Mouse (Mus musculus) G1E (cell line): ENCODE data around the gene Lrrc3. TPM values are rescaled to one million over a fixed set of nuclear protein-coding genes. Genes with fewer than 3 reads are reported as not detected.
"Not testable (repeated sequence)": the region's sequence is repeated elsewhere in the genome, so short reads cannot be mapped to it uniquely, and the experiment has no call there.

Experiments used
- ATAC-seq: 2 replicates; pipeline ENCODE4 v1.8.0; 2016; ENCODE audit warnings: mild to moderate bottlenecking; ENCODE audit not compliant: insufficient number of reproducible peaks, poor library complexity, low FRiP score, severe bottlenecking; ENCODE audit errors: extremely low read depth
- DNase-seq: peaks from one replicate; pipeline ENCODE4 v3.0.0; 2012; ENCODE audit warnings: low spot score
- H3K27me3 ChIP-seq: 2 replicates; pipeline ENCODE4 v1.6.1; 2012; ENCODE audit warnings: mild to moderate bottlenecking, low read length, inconsistent platforms; ENCODE audit not compliant: insufficient read depth
- H3K36me3 ChIP-seq: replicated peaks from 2 replicates; pipeline ENCODE3; 2012; ENCODE audit warnings: mild to moderate bottlenecking, inconsistent platforms
- H3K4me1 ChIP-seq: 2 replicates; pipeline ENCODE4 v1.6.1; 2012; ENCODE audit warnings: low read depth, low read length, inconsistent platforms, mixed read lengths; ENCODE audit not compliant: insufficient read depth
- H3K4me3 ChIP-seq: 2 replicates; pipeline ENCODE4 v1.5.1; 2012; ENCODE audit warnings: low read depth, mild to moderate bottlenecking, inconsistent platforms, low read length, moderate library complexity, mixed read lengths
- H3K9me3 ChIP-seq: replicated peaks from 2 replicates; pipeline ENCODE4 v1.6.1; 2012; ENCODE audit warnings: inconsistent platforms
- CTCF ChIP-seq: IDR thresholded peaks from 2 replicates; pipeline ENCODE4 v1.5.1; 2012; ENCODE audit warnings: low read depth, low read length, inconsistent platforms, mixed read lengths
- GATA1 ChIP-seq: IDR thresholded peaks from 2 replicates; pipeline ENCODE4 v1.6.1; 2012; ENCODE audit warnings: borderline replicate concordance, low read length, inconsistent platforms, mixed read lengths
- GATA2 ChIP-seq: IDR thresholded peaks from 2 replicates; pipeline ENCODE4 v1.6.1; 2012; ENCODE audit warnings: low read depth, low read length, inconsistent platforms, borderline replicate concordance
- POLR2AphosphoS5 ChIP-seq: IDR thresholded peaks from 2 replicates; pipeline ENCODE4 v1.6.1; 2012; ENCODE audit warnings: low read depth, low read length, inconsistent platforms; ENCODE audit not compliant: insufficient replicate concordance
- TAL1 ChIP-seq: conservative IDR thresholded peaks from 2 replicates; pipeline ENCODE4 v1.6.1; 2012; ENCODE audit warnings: low read depth, low read length, inconsistent platforms, mixed read lengths
- polyA plus RNA-seq: library from polyadenylated mRNA; stranded (reverse); fragments of >175 nt; gene quantifications from 2 replicates; pipeline ENCODE4 v1.2.3, GENCODE M21; 2012
- total RNA-seq, 2 experiments: library from RNA; stranded (forward) in 1 of 2; stranded (reverse) in 1 of 2; fragments of 200-1000 nt in 1 of 2; fragments of >200 nt in 1 of 2; fragmentation: Nextera tagmentation in 1 of 2; gene quantifications; 2 replicates each; pipeline ENCODE4 v1.2.3; 2014 to 2017

Gene Lrrc3
- total RNA-seq (2014; fragmentation: Nextera tagmentation) (not detected in 2 replicates), total RNA-seq (2017) (0.05 and 0.06 TPM in 2 replicates), polyA plus RNA-seq (0.01 TPM in 1 of 2 replicates, not detected in the other)

DNA sequence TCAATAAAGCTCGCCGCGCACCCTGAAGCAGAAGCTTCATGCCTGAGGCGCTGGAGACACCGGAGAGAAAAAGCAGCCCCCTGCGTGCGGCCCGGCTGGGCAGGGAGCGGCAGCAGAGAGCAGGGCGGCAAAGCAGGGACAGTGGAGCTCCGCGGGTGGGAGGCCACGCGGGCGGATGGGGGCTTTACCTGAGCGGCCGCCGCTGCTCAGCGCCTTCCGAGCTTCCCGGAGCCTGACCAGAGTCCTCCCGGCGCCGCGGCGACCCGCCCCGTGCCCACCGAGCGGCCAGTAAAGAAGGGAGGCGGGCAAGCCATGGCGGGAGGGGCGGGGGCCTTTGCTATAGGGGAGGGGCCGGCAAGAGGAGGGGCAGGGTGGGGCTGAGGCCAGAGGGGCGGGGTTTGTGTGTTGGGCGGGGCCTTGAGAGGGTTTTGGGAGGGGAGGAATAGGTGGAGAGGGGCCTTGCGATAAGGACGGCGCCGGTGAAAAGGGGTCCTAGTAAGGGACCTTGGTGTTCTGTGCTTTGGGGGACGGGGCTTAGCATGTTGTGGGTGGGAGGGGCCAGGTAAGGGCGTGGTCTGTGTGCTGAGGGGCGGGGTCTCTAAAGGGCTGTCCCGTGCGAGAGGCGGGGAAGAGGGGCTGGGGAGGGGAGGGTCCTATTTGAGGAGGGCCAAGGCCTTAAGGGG is at the start of gene Lrrc3:
Gene Lrrc3 (minus strand): TSS at position 326 of the 683 bp plus-strand sequence.
- no peaks in the 10 kb centered on the region for H3K36me3 ChIP-seq
- no peak for ATAC-seq
- DNase-seq = no peak
- H3K4me1 ChIP-seq = no peaks in the 10 kb centered on the region
- H3K27me3 ChIP-seq = peaks cover 6% of the 10 kb centered on the region; the same call in 1 of the 2 replicates
- no peak within 1 kb of the TSS for H3K4me3 ChIP-seq
- H3K9me3 ChIP-seq = no peaks in the 10 kb centered on the region
- TF ChIP-seq TAL1 (no peak), GATA2 (no peak), CTCF (no peak), POLR2AphosphoS5 (no peak), GATA1 (no peak)

DNA sequence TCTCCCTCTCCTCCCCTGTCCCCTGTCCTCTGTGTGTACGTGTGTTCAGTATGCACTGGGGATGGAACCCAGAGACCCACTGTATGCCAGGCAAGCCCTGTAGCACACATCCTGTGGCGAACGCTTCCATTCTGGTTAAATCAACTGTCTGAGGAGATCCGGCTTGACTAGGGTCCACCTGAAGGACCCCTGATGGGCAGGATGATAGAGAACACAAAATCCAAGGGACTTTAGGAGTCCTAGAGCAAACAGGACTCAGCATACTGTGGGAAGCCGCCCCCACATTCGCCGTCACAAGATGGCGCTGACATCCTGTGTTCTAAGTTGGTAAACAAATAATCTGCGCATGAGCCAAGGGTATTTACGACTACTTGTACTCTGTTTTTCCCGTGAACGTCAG is 48.1 kb upstream of the Lrrc3 start:
- not testable (repeated sequence) for H3K27me3 ChIP-seq

DNA sequence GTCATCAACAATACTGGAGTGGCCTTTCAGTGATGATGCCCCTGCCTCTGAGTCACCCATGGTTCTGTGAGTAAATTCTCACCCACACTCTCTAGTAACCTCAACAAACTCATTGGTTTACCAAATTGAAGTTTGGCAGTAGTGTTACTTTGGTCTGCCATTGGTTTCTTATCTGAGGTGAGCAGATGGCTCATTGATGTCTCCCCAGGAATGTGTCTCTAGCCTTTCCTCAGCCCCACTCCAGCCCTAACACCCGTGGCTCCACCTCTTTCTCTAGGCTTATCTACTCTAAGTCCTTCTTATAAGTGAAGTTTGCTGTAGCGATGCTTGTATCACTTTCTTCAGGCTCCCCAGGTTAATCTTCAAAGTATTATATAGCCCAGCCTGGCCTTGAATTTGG is 37.3 kb upstream of the Lrrc3 start:
- DNase-seq = no peak
- H3K4me1 ChIP-seq = no peaks in the 10 kb centered on the region
- TF ChIP-seq GATA2 (no peak), TAL1 (no peak), CTCF (no peak), GATA1 (no peak), POLR2AphosphoS5 (no peak)
- H3K36me3 ChIP-seq = no peaks in the 10 kb centered on the region
- ATAC-seq = peak; percentile 8; the same call in 1 of the 2 replicates
- H3K9me3 ChIP-seq = no peaks in the 10 kb centered on the region
- no peak overlapping the region for H3K4me3 ChIP-seq
- H3K27me3 ChIP-seq = no peaks in the 10 kb centered on the region; the same call in 1 of the 2 replicates

More for the DNA sequence above, 48.1 kb upstream of the Lrrc3 start:
- H3K9me3 ChIP-seq, H3K4me1 ChIP-seq, H3K36me3 ChIP-seq, H3K4me3 ChIP-seq, DNase-seq, ATAC-seq: not testable (repeated sequence)

DNA sequence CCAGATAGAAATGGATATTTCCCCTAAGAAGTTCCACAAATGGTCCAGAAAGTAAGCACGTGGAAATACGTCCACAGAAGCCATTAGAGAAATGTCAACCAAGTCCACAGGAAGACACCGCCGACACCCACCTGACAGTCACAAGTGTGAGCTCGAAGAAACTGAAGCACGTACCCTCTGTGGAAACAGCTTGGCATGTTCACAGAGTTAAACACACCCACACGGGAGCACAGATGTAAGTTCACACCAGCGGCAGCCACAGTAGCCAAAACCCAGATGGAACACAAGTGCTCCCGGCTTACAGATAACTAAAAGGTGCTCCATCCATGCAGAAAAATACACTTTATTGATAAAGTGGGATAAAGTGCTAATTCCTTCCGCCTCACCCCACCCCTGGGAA is 25.0 kb upstream of the Lrrc3 start:
- no peak for DNase-seq
- Histone ChIP-seq H3K27me3 (no peaks in the 10 kb centered on the region; the same call in 1 of the 2 replicates), H3K4me3 (no peak overlapping the region), H3K9me3 (no peaks in the 10 kb centered on the region), H3K36me3 (no peaks in the 10 kb centered on the region), H3K4me1 (no peaks in the 10 kb centered on the region)
- no peak for TF ChIP-seq CTCF
- TF ChIP-seq POLR2AphosphoS5 = no peak
- no peak for ATAC-seq

DNA sequence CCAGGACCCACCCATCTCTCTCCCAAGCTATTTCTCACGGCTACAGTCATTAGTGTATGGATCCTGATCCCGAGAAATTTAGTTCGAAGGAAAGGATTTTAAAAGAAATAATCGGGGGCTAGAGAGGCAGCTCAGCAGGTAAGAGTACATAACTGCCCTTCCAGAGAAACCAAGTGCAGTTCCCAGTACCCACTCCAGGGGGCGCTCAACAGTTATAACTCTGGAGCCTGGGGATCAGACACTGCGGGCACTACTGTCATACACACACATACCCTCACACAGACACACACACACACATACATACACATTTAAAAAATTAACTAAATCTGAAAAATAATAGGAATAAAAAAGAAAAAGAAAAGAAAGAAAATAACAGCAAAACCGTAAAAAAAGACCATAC is 23.8 kb upstream of the Lrrc3 start:
- no peak for TF ChIP-seq POLR2AphosphoS5
- no peak for TF ChIP-seq GATA1
- TF ChIP-seq CTCF = peak; percentile 35; the same call in 1 of the 2 replicates
- TF ChIP-seq TAL1 = no peak
- TF ChIP-seq GATA2 = no peak
- H3K4me1 ChIP-seq = no peaks in the 10 kb centered on the region
- no peaks in the 10 kb centered on the region for H3K9me3 ChIP-seq
- no peaks in the 10 kb centered on the region for H3K36me3 ChIP-seq
- ATAC-seq = no peak
- DNase-seq = peak; percentile 16
- H3K4me3 ChIP-seq = no peak overlapping the region
- no peaks in the 10 kb centered on the region; the same call in 1 of the 2 replicates for H3K27me3 ChIP-seq

DNA sequence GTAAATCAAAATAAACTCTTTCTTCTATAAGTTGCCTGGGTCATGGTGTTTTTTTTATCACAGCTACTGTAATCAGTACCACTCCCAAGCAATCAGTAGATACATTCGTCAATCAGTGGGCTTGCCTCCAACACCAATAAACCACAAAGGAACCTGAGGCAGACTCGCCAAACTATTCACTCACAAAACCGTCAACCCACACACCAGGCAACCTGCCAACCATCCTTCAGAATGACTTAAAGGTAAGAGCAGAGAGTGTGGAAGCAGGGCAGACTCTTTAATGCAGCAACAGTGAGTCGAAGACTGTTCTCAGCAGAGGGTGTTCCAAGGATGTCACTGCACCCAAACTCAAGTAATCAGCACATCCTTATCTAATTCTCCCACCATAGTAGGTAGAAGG is 20.3 kb upstream of the Lrrc3 start:
- H3K36me3 ChIP-seq = no peaks in the 10 kb centered on the region
- H3K9me3 ChIP-seq = no peaks in the 10 kb centered on the region
- no peak for TF ChIP-seq CTCF
- no peaks in the 10 kb centered on the region; the same call in 1 of the 2 replicates for H3K27me3 ChIP-seq
- H3K4me1 ChIP-seq = no peaks in the 10 kb centered on the region
- DNase-seq (no peak), ATAC-seq (no peak)
- H3K4me3 ChIP-seq = no peak overlapping the region

DNA sequence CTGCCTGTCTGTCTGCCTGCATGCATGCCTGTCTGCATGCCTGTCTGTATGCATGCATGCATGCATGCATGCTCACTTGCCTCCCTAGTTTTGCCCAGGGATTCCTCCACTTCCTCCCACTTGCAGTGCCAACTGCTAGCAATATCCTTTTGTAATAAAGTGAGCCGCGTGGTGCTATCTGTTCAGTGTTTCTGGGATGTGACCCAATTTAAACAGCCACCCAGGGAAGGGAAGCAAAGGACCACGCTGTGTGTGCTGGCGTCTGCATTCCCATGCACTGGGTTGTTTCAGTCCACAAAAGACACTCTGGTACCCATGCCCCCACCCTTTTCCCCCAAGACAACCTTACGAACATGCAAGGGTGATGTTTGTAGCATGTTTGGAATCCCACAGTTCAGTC is 18.7 kb upstream of the Lrrc3 start:
- ATAC-seq (no peak), DNase-seq (no peak)
- Histone ChIP-seq H3K27me3 (no peaks in the 10 kb centered on the region; the same call in 1 of the 2 replicates), H3K4me3 (no peak overlapping the region), H3K9me3 (no peaks in the 10 kb centered on the region), H3K4me1 (no peaks in the 10 kb centered on the region), H3K36me3 (no peaks in the 10 kb centered on the region)
- TF ChIP-seq GATA1 (no peak), POLR2AphosphoS5 (no peak), CTCF (no peak), GATA2 (no peak), TAL1 (no peak)
